Mouse (Mus musculus) liver, embryonic 14.5 days (tissue): ENCODE measurements at regions not wholly inside any gene's neighbourhood (a gene's known extent, or its start where the extent isn't known, plus 50 kb on each side); places are given as distances from the start of the nearest gene placed in this dataset.

Experiments used
- CTCF ChIP-seq: IDR thresholded peaks from 2 replicates; pipeline ENCODE4 v1.5.1; 2016; ENCODE audit warnings: antibody characterized with exemption, low read depth, control low read depth
- EP300 ChIP-seq: IDR thresholded peaks from 2 replicates; pipeline ENCODE4 v1.6.1; 2016; ENCODE audit warnings: antibody characterized with exemption, low read depth

DNA sequence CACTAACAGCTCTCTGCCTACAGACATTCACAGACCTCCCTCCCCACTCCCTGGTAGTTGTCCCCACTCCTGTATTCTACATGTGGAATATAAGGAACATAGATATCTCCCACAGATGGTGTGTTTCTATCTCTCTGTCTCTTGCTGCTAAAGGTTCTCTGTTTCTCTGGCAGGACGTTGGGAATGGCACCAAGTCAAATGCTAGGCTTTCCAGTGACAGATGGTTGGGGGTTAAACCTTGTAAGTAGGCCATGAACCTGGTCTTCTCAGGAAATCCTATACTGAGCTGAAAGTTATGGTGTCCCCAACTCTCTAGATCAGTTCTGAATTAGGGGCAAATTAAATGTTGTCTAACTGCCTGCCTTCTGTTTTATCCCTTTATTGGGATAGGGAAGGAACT lies 448.0 kb downstream of the Dnajb9 start:
- TF ChIP-seq EP300 (no peak), CTCF (no peak)
